Mouse (Mus musculus) embryo, embryonic 10 days (tissue): ENCODE measurements at regions not wholly inside any gene's neighbourhood (a gene's known extent, or its start where the extent isn't known, plus 50 kb on each side); places are given as distances from the start of the nearest gene placed in this dataset.

Source experiments
- DNase-seq: peaks from one replicate; pipeline ENCODE4 v3.0.0-alpha.2; 2015; ENCODE audit warnings: low spot score

GRCm38 (mm10) chr15:93785846-93786412, 190.2 kb upstream of the Prickle1 start:
- DNase-seq, result no peak

GRCm38 (mm10) chr15:93783736-93784135, 188.0 kb upstream of the Prickle1 start:
- no peak for DNase-seq

DNA sequence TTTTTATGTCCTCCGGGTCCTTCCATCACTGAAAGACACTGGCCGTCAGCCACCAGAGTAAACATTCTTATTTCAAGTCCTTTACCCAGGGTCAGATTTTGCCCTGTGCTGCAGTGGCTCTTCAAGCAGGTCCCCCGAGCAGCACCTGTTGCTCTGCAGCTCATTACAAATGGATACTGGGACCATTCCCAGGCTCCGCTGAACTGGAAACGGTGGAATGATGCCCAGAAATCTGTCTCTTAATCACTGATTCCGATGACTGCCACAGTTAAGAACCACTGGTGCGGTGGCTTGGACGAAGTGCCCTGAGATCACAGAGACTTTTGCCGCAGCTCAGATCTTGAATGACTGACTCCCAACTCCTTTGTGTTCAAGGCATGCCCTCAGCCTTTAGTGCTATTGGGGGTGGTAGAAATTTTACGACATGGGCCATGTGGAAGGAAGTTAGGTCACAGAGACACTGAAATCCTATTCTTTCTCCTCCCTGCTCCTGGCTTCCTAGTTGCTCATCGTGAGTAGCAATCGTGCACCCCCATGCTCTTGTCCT, 179.6 kb upstream of the Prickle1 start:
- DNase-seq, result no peak

DNA sequence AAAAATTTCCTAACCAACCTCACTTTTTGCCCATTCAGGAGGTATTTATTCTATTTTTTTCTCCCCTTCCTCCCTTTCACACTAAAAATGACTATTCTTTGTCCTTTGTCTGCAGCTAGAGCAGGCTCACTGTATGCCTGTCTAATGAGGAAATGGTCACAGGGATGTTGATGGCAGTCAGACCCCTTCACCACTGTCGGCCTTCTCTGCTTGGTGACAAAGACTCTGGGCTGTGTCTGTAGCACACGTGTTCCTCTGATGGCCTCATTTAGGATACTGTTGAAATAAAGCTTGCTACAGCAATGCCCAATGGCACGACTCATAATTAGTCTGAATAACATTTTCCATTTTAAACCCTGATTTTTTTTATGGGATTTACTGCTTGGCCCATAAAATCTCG, 178.6 kb upstream of the Prickle1 start:
- no peak for DNase-seq

DNA sequence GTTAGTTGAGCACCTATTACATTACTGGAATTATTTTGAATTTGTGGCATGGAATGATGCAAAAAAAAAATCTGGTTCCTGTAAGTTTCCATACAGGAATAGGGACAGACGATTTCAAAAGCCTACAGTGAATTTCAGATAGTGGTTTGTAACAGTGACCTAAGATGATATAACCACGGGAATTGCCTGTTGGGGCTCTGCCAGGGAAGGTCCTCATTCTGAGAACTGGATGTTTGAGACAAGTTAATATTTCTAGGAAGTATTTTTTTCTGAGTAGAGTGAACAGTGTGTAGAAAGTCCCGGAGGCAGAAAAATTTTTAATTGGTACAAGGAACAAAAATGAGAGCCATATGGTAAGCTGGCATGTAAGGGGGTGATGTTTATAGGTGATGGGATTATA, 171.3 kb upstream of the Prickle1 start:
- no peak for DNase-seq

DNA sequence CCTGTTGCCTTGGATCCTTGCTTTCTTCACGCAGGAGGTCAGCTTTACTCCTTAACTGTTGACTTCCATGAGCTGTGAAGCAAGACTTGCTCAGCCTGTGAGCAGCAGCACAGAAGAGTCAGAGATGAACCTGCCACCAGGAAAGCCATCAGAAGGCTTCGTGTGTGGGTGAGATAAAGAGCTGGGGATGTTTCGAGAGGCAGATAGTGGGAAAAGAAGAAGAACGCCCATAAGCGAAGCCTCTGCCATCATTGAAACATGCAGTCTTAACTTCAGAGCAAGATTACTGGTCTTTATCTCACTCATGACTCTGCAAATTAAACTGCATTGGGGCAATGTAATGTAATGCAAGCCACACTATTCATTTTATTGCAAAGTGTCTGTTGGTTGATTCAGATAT, 167.4 kb upstream of the Prickle1 start:
- no peak for DNase-seq

DNA sequence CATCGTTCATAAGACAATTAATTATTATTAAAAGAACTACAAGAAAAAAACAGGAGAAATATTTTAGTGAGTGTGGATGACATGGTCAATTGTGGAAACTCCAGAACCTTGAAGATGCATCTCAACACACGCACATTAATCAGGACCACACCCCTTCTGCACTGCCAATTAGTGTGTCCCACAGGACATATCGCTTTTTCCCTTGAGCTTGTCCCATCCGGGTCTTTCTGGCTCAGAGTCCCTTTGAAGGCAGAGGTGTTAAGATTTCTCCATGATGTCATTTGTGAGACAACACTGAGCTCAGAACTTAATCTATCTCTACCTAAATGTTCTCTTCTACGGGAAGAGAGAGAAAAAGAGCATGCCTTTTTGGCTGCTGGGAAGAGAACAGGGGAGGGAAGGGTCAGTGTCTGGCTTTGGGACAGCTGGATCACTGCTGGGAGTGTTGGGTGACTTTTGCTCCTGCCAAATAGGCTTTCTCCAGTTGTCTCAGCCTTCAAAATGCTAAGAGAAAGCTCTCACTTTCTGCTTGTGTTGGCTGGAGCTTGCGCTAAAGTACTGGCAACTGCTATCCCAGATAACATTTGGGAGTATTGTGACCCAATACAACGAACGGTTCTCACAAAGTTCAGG, 162.6 kb upstream of the Prickle1 start:
- DNase-seq, result no peak

DNA sequence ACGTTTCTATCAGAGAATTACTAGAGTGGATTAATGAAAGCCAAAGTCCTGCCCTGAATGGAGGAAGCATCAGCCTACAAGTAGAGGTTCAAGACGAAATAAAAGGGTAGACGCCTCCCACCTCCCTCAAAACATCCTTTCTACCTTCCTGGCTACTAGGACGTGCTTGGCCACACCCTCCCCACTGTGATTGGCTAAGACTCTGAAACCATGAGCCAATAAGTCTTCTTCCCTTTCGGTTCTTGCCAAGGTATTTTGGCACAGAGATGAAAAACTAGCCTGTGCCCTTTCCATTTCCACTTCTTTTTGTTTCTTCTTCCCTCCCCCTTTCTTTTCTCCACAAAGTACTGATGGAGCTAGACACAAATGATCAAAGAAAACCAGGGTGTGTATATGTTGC, 160.3 kb upstream of the Prickle1 start:
- no peak for DNase-seq

DNA sequence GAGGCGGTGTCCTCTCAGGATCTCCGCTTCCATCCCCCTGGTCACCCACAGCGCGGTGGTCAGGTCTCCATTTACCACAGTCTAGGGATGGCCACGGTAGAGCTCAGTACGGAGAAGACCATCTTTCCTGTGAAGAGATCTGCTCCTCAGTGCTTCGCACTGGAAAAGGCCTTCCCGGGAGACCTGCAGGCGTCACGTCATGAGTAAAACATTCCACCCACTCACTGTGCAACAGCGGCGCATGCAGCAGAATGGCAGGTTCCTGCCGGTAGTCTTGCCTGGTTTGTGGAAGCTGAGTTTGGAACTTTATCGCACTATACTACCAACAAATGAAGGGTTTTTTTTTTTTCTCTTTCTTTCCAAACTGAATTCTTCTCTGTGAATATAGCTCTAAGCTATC, 156.1 kb upstream of the Prickle1 start:
- DNase-seq, result no peak

GRCm38 (mm10) chr15:93750953-93751352, 155.3 kb upstream of the Prickle1 start:
- peak; percentile 67 for DNase-seq

DNA sequence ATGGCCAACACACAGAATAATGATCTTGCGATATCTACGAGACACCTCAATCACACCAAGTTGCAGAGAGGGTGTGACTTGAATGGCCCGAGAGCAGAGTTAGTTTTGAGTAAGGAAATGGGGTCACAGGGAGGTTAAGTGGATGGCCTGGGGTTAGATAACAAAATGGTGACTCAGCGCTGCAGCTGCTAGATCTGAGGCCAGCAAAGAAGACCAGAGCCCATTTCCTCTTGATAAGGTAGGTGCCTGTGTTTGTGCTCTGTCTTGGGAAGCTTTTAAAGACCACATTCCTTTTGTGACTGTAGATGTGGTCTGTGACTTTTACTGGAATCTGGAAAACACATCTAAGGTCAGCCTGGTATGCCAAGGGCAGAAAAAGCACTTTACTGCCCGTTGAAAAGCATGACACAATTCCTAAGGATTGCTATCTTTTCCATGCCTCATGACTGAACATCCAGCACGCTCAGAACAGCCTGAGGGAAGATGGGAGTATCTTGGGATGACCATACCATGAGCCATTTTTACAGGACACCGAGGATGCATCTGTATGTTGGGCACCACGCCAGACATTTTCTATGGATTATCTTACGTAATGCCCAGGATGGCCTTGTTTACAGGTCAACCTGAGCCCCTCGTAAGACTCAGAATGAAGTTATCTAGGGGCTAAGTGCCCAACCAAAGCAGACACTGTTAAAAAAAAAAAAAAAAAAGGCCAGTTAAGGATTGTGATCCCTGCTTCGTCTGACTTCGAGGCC, 148.7 kb upstream of the Prickle1 start:
- DNase-seq, result peak; percentile 81

GRCm38 (mm10) chr15:93733731-93734510, 138.2 kb upstream of the Prickle1 start:
- no peak for DNase-seq

GRCm38 (mm10) chr15:93732825-93733224, 137.1 kb upstream of the Prickle1 start:
- peak; percentile 32 for DNase-seq

DNA sequence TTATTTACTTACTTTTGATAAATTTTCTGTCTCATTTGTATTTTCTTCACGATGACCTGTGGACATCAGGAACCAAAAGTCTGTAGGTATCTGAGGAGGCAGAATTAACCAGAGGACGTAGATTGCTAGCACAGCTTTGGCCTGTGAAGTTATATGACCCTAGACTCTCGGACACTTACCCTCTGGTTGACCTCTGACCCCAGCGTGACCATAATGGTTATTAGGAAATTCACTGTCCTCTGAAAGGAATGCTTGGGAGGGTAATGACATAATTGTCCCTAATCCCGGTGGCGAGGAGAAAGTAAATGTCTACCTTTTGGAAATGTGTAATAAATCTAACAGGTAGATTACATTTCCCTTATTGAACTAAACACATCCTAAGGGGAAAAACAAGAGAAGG, 135.5 kb upstream of the Prickle1 start:
- peak; percentile 68 for DNase-seq

GRCm38 (mm10) chr15:93715443-93715842, 119.8 kb upstream of the Prickle1 start:
- DNase-seq, result no peak

DNA sequence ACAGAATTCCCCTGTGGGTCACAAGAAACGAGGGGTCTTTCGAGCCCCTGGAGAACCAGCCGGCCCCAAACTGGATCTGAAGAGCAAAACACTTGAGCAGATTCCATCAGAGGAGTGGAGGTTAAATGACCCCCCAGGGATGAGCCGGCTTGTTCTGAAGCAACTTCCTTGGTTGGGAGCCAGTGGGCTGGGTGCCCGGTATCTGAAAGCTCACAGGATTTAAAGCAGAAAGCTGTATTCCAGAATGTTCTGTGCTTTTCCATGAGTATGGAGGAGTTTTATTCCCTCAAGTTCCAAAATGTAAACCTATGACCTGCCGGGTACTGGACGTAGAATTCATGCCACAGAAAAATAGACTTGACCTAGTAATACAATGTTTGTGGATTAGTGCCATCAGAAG, 117.7 kb upstream of the Prickle1 start:
- DNase-seq, result no peak

DNA sequence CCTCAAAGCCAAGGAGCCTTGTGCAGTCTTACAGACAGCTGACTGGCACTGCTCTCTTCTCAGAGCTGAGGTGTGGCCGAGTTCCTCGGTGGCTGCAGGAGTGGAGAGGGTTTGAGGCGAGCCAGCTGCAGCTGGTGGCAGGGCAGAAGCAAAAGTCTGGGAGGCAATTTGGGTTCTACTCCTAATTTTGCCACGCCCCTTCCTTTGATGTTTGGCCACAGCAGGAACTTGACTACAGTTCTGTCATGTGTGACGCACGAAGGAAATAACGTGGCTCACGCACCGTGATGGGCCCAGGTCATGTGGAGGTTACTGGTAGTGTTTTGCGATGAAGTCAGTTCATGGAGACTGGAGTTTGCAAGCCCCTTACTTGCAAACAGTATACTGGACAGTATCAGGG, 116.9 kb upstream of the Prickle1 start:
- DNase-seq, result peak; percentile 24

GRCm38 (mm10) chr15:93711150-93711784, 115.6 kb upstream of the Prickle1 start:
- no peak for DNase-seq

- DNase-seq, result no peak
Measured at GRCm38 (mm10) chr15:93710493-93711149, 114.9 kb upstream of the Prickle1 start.

DNA sequence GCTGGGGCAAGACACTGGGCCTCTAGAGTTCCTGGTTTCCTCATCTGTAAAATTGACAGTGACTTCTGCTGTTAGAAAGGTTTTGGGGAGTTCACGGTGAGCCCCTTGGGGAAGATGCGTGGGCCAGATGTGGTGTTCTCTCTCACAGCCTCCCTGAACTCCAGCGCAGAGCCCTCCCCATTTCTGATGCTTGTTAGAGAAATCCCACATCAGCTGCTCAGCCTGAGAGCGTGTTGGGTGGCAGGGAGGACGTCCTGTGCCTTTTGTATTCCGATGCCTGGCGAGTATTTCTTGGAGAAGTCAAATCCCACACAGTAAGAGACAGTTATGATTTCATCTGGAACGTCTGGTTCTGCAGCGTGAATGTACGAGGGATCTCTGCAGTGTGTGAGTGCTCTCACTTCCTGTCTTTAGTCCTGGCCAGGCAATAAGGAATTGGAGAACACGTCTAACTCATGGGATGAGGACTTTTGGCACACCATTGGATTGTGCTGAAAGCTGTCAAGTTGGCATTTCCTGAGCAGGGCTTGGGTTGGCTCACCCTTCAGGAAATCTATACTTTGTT, 110.8 kb upstream of the Prickle1 start:
- DNase-seq, result no peak

DNA sequence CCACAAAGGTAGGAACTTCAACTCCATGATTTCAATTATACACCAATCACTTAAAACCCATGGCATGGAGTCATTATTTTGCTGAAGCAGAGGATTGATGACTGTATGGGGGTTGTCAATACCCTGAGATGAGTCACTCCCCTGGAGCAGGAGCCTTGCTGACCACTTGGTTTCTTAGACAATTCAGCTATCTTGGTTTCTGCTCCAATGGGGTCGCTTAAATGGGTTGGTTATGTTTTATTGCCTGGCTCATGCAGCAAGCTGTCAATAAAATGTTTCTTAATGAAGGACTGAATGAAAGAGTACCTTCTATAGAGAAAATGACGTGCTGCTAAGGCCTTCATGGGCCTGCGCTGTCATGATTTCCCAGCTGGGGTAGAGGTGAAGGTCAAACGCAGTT, 110.0 kb upstream of the Prickle1 start:
- DNase-seq, result no peak
